Mouse (Mus musculus): ENCODE measurements around the gene Prelp. TPM values are rescaled to one million over a fixed set of nuclear protein-coding genes. Genes with fewer than 3 reads are reported as not detected.
"Not testable (repeated sequence)": the region's sequence is repeated elsewhere in the genome, so short reads cannot be mapped to it uniquely, and the experiment has no call there.

Prelp gene
- total RNA-seq (2022), result 100 to 1,000 TPM in 1 of 4 experiments, 10 to 100 TPM in 3; 40.0 to 103 (median 53.5) TPM

DNA sequence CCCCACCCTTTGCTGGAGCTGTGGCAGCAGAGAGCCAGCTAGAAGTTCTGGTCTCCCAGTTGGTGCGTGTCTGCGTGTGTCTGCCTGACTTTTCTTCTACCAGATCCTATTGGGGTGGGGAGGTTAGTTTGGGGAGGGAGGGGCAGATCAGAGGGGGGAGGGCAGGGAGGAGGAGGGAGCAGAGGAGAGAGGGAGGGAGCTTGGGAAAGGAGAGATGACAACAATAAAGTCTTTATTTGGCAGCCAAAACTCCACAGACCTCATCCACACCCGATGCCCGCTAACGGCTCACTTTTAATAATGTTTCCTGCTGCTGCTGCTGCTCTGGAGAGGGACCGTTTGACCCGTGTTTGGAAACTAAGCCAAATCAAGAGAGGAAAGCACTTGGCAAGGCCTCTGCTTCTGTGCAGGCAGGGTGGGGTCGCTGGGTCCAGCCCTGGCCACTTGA lies at the start of gene Prelp:
Gene Prelp (minus strand): TSS at position 111 of the 448 bp plus-strand sequence.
- no peak for DNase-seq

DNA sequence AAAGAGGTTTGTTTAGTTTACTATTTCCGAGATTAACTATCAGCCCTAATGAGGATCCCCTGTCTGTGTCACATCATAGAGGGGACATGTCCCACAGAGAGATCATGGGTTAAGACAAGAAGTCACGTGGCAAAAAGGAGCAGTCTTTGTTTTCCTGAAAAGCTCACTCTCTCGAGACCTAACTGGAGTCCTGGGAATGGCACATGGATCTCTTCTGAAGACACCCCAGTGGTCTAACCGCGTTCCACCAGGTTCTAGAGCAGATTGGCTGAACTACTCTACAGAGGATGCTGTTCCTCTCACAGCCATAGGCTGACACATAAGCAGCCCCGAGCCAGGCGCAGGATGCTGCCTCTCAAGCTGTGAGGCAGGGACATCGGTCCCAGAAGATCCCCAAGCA lies 48.2 kb upstream of the Prelp start:
- DNase-seq, result no peak

DNA sequence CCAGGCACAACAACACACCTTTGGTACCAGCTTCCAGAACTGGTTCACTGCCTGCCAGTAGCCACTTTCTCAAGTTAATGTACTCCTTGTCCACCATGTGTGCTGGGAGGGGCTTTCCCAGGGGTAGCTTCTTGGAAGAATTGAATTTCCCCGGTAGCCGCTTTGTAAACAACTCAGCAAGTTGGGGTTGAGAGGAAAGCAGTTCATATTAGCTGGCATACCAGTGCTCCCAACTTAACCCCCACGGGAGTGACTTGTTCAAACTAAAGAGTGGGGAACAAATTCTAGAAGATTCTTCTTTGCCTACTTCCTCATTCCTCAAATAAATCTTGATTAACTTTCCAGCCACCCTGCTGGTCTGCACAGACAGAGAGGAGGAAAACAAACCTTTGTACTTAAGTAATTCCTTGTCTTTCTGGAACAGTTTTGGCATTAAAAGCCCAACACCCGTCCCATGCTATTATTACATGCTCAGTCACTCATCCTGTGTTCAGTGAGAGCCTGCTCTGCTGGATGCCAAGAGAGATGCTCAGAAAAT lies 47.6 kb upstream of the Prelp start:
- no peak for DNase-seq

DNA sequence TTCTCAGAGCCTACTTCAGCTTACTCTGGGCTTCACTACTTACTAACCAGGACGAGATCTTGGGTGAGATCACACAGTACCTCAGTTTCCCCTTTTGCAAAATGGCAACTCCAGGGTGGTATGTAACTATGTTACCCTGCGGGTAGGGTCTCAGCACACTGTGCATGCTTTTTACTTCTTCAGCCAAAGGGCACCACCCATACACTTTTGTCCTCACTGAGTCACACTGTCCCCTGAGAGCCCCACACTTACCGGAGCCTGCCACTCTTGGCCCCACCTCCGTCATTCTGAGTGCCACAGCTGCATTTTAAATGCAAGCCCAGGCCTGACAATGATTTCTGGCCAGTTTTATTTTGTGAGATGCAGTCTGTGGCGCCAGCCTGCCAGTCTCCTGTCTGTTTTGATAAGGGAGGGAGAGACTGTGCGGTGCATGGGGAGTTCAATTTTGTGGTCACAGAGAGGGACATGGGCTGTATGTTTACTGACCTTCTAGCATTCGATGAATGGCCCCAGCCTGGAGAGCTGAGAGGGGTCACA lies 46.3 kb upstream of the Prelp start:
- DNase-seq, result no peak

DNA sequence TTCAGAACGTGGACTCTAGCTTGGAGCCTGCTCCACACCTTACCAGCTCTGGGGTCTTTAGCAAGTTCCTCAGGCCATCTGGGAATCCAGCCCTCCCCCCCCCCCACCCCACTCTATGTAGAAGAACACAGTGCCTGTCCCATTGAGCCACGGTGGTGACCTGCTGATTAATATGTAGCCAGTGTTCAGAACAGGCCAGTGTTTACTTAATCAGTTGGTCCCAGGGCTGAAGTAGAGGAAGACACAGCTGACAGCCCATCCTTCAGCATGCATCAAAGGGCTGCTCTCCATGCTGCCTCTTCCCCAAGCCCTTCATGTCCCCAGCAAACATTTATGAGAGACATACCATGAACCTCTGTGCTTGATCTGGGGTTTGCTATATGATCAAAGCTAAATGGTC lies 44.8 kb upstream of the Prelp start:
- no peak for DNase-seq

DNA sequence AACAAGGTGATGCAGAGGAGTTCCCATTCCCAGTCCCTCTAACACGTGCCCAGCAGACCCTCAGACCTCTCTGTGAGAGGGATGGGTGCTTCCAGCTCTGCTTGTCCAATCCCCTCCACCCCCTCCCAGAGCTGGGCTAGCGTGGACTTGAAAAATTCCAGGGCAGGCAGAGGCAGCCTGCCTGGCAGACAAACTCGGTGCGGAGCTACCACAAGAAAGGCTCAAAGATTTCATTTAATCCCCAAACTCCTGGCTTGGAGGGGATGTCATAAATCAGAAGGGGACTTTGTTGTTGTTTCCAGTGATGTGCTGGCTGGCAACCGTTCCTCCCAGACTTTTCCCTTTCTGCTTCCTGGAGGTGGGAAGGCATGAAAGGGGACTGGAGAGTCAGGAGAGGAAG lies 44.1 kb upstream of the Prelp start:
- DNase-seq, result no peak

DNA sequence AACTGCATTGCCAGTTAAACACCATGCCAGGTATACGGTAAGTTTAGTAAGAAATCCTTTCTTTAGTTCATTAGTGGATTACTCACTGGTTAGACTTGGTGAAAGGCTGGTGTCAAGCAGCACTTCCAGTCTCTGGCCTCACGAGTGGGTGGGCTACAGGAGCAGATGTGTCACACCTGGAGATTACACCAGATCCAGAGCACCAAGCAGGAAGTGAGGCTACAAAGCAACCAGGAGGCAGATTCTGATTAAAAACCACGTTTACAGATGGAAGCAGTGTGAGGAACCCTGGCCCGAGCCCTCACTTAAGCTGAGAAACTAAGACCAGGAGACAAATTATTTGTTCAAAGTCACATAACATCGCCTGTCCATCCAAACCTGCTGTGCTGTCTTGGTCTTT lies 43.5 kb upstream of the Prelp start:
- DNase-seq, result no peak

DNA sequence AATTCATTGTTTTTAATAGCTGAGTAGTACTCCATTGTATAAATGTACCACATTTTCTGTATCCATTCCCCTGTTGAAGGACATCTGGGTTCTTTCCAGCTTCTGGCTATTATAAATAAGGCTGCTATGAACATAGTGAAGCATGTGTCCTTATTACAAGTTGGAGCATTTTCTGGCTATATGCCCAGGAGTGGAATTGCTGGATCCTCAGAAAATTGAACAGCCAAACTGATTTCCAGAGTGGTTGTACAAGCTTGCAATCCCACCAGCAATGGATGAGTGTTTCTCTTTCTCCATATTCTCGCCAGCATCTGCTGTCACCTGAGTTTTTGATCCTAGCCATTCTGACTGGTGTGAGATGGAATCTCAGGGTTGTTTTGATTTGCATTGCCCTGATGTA lies 42.4 kb upstream of the Prelp start:
- DNase-seq, result not testable (repeated sequence)

DNA sequence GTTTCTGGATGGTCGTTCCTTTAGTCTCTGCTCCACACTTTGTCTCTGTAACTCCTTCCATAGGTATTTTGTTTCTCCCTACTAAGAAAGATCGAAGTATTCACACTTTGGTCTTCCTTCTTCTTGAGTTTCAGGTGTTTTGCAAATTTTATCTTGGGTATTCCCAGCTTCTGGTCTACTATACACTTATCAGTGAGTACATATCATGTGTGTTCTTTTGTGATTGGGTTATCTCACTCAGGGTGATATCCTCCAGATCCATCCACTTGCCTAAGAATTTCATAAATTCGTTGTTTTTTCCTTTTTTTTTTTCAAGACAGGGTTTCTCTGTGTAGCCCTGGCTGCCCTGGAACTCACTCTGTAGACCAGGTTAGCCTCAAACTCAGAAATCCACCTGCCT lies 41.9 kb upstream of the Prelp start:
- not testable (repeated sequence) for DNase-seq

DNA sequence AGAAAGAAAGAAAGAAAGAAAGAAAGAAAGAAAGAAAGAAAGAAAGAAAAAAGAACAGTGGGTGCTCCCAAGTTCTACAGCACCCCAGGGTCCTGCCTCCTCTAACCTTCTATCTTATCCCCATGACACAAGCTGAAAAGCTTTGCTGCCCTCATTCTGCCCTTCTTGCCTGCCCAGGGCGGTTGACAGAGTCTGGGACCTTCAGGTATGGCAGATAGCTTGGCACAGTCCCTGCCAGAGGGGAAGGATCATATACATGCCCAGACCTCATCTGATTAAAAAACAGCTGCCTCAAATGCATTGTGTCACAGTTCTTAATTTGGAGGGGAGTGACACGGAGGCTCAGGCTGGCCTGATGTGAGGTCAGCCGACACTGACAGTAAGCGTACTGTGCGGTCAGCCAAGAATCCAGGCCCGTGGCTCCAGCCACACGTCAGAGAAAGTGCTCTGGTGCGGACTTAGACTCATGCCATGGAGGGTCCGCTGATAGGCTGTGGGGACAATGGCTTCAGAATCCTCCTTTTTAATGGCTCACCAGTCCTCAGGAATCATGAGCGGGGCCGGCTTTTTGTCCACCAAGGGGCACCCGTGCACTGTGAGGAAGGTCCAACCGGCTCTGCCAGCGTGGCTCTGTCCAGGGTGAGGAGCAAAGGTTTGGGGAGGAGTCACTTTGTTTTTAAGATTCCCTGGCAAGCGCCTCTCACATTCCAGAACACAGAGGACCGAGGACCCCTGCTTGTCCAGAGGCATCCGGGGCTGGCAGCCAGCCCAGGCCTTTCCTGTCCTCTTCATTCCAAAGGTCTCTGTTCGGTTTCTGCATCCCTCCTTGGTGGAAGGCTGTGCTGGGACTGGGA lies 40.3 kb upstream of the Prelp start:
- DNase-seq, result peak; percentile 73

DNA sequence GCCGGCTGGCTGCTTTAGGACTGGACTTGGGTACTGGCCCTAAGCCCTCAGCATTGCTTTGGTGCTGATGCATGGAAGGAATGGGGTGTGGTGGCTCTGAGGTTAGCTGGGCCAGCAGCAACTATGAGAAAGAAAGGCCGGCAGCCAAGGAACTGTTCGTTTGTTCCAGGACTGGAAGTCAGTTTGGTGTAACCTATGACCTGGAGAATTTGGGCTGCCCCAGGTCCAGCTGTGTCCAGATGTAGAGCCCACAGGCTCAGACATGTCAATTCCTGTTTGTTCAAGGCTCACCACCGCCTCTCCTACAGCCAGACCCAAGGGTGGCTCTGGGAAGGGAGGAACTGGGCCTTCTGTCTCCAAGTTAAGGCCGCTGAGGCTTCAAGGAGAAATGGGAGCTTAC lies 38.3 kb upstream of the Prelp start:
- no peak for DNase-seq

DNA sequence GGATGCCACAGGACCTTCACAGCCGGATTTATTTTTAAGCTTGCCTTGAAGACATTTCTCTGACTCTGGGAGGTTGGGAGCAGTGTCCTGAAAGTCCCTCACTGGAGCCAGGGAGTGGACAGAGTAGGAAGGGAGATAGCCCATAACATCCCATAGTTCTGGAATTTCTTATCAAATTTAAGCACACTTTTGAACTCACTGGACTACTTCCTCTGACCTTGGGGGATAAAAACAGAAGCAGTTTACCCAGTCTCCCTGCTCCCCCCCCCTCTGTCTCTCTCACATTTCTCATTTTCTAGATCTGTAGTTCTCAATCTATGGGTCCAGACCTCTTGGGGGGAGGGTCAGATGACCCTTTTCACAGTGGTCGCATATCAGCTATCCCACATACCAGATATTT lies 32.8 kb upstream of the Prelp start:
- DNase-seq, result no peak

DNA sequence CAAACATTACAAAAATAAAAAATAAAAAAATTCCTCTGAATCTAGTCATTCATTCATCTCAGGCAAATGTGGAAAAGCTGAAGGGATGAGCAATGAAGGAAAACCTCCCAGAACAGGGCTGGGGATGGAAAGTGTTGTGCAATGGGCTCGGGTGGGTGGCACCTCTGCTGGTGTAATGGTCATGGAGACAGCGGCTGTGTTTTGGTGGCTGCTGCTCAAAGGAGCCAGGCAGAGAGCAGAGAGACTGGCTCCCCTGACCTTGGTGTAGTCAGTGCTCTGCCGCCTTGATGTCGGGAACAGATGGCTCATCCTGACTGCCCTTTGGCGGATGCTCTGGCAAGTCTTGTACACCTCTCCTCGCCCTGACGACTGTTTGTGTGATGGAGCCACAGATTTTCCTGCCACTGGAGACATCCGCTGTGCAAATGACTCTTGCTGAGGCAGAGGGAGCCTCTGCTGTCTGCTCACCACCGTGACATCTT lies 32.1 kb upstream of the Prelp start:
- peak; percentile 74 for DNase-seq

DNA sequence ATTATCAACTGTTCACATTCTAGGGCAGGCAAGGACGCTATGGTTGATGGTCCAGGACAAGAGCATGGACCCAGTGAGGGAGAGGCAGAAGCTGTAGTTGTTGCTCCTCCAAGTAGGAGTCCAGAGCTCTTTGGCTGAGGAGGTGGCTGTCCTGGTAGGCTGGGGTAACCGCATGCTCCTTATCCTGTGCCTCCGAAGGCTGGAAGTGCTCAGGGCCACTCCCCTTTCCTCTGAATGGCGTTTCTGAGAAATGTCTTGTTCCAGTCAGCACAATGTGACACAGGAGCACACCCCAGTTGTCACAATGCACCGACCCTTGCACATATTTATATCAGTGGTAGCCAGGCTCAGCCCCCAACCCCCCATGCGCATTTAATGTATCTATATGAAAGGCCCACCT lies 30.4 kb upstream of the Prelp start:
- DNase-seq, result no peak

DNA sequence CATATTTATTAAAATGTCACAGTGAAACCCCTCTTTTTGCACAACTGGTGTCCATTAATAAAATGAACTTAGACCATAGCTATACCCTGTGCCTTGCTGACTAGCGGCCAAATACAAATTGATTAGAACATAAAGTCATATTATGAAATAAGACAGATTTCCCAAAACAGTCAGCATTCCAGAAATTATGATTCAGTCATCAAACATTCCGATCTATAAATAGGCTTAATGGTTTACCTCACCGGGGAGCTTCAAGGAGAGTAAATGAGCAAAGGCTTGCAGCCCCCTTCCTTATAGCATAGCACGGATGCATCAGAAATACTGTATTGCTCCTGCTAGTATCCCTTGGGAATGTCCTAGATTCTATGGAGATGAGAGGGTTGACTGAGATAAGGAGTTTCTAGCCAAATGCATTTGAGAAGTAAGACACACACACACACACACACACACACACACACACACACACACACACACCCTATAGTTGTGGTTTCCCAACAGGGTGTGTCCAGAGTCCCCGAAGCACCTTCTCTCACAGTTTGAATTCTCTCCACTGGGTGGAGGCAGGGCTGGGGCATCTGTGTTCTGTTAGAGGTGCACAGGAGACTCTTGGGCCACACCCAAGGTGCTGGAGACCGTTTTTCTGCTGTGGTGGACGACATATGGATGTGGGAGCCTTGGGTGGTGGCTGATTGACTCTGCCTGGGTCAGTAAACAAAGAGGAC lies 29.0 kb upstream of the Prelp start:
- DNase-seq, result no peak

DNA sequence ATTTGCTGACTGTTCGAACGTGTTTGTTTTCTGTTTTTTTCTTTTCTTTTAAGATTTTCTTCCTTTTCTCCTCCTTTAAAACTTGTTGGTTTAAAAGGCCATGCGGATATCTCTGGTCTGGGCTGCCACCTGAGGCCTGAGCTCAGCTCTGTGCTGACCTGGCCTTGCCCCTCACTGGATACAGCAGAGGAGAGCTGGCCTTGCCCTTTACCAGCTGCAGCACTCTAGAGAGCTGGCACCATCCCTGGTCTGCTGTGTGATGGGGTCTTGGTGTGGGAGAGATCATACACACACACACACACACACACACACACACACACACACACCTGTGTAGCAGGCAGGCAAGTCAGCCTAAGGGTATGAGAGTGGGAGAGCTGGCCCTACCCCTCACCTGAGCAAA lies 23.9 kb upstream of the Prelp start:
- peak; percentile 63 for DNase-seq

DNA sequence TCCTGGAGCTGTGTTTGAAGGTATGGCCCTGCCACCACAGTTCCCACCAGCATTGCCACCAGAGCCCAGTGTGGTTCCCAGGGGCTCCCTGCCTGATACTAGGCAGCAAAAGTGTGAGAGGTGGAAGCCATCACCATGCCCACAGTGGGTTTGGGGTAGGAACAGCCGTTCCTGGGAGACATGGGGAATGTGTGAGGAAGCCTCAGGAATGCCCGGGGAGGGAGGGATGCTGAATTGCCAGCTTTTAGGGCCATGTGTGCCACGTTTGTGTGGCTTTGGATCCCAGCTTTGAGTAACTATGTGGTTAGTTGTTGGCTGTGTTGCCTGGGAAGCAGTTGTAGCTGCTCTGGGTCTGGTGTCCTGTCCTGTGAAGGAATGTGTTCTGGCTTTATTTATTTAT lies 20.7 kb upstream of the Prelp start:
- no peak for DNase-seq

DNA sequence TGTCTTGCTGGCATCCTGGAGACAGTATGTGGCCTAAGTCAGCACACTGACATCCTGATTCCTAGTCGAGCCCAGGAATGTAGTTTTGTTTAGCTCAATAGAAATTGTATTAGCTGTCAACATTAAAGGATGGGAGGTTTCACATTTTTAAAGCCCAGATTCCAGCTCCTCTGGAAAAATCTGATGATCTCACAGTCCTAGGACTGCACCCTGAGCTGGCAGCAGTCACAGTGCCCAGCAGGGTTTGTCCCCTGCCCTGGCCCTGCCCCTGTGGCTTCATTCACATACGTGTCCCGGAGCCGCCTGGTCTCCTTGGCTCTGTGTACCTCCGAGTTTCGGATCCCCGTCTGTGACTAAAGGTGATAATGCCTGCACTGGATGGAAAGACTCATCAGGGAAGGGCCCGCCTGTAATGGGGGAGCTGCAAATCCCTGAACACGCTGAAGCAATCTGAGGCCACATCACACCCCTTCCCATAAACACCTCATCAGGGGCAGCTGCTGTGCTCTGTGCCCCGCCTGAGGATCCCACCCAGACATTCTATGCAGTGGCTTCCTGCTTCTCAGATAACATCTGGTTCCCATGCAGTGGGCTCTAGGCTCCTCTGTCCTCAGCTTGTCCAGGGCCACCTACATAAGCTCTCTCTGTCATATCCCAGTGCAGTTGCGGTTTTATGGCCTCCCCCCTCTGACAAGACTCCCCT lies 20.1 kb upstream of the Prelp start:
- DNase-seq, result no peak

DNA sequence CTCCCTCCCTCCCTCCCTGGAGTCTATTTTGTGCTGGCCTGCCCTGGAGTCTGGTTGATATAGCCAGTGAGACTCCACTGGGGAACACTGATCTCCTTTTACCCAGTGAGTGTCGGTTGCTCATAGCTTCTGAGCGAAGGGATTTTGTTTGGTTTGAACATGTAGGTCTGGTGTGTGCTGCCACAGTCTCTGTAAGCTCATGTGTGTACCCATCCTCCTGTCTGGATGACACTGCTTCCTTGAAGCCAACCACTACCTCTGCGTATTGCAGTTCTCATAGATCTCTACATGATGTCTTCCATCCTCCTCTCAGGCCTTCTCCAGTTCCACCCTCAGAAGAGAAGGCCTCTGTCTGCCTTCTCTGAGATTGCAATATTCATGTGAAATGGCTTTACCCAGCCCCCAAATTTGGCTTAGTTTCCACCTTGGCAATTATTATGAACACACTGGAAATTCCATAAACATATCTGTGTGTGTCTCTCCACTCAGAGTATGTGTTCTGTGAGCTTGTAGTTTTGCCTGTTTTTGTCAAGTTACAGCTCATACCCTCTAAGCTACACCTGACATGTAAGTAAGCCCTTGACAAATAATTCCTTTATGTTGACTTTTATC lies 19.4 kb upstream of the Prelp start:
- DNase-seq, result no peak

DNA sequence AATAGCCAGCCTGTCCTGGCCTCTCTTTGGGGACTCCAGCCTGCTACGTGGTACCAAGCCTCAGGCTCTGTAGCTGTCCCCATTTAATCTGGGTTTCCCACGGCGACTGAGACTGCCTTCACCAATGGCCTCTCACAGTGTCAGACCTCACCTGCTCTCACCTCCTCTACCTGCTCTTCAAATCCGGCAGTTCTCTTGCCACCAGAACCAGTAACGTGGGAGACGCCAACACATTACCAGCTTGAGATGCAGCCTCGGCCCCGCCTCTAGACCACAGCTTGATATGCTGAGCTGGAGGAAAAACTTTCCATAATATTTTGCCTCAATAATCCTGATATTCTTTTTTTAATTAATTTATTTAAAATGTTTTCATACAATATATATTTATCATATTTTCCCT lies 18.5 kb upstream of the Prelp start:
- DNase-seq, result no peak

DNA sequence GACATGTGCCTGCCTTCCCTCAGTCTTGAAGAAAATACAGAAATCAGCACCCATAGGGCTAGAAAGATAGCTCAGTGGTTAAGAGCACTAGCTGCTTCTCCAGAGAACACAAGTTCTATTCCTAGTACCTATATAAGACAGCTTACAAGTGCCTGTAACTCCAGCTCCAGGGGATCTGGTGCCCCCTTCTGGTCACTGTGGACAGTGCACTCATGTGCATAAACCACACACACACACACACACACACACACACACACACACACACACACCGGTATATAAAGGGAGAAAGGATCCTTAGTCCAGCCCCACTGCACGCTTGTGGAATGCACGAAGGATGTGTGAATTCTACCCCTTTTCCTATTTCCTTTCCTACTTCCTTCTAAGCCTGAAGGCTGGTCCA lies 15.0 kb upstream of the Prelp start:
- DNase-seq, result no peak

DNA sequence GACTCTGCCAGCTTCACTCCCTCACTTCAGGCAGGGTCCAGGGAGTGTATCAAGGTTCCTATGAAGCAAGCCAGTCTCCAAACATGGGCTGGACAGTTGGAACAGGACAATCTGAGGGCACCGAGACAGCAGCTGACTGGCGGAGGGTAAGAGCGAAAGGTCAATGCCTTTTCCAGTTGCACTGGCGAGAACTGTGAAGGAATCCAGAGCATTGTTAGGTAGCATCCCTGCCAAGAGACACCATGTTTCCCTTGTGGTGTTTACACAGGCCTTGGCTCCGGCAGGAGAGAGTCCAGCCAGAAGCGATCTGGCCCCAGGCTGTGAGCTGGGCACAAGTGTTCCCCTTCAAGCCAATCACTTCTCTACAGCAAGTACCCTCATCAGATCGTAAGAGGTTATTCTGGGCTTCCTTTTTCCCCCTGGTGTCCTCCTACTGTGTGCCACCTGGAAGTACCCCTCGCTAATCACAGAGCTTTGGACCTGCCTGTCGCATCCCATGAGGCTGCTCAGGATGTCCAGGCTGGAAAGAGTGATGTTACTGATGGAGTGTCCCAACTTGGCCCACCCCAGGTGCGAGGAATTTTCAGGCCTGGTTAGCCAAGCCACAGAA lies 13.2 kb upstream of the Prelp start:
- DNase-seq, result no peak

All from adrenal gland, adult 8-10 months (tissue).